Mouse (Mus musculus): ENCODE measurements around the gene Rasal1. TPM values are rescaled to one million over a fixed set of nuclear protein-coding genes. Genes with fewer than 3 reads are reported as not detected.

The Rasal1 gene
- 48.7 to 62.6 TPM (median 52.0 TPM) in 4 replicates for total RNA-seq (2023)

GRCm38 (mm10) chr5:120648569-120649373 lies at the start of gene Rasal1:
Rasal1 (plus strand) TSS chr5:120648812.

GRCm38 (mm10) chr5:120612442-120612821 lies 36.2 kb upstream of the Rasal1 start, which contains the start of the genes Rita1 and Ddx54:
Rita1 (minus strand) TSS chr5:120612589.
Ddx54 (plus strand) TSS chr5:120612739.

GRCm38 (mm10) chr5:120634131-120634530 lies 14.5 kb upstream of the Rasal1 start, which contains the start of gene Cfap73:
Cfap73 (minus strand) TSS chr5:120634235.

GRCm38 (mm10) chr5:120711827-120712226 lies 63.2 kb downstream of the Rasal1 start, which contains the start of gene Dtx1:
Dtx1 (minus strand) TSS chr5:120711927.

Other genes with a start within 250 kb of the Rasal1 start
- 0.21 TPM in 1 of 4 replicates, not detected in the others for gene Lhx5, start 217.1 kb upstream of the Rasal1 start, total RNA-seq (2023)
- not detected in 4 replicates for gene Sdsl, start 176.0 kb upstream of the Rasal1 start, total RNA-seq (2023)
- not detected in 4 replicates for gene Sds, start 172.3 kb upstream of the Rasal1 start, total RNA-seq (2023)
- gene Plbd2, start 145.2 kb upstream of the Rasal1 start, total RNA-seq (2023): 29.8 to 35.9 TPM (median 33.5 TPM) in 4 replicates
- 11.4 to 19.2 TPM (median 13.0 TPM) in 4 replicates for gene Slc8b1, start 137.6 kb upstream of the Rasal1 start, total RNA-seq (2023)
- 40.1 to 50.7 TPM (median 44.5 TPM) in 4 replicates for gene Tpcn1, start 60.1 kb upstream of the Rasal1 start, total RNA-seq (2023)
- gene Iqcd, start 59.8 kb upstream of the Rasal1 start, total RNA-seq (2023): not detected in 4 replicates
- 4.4 to 7.2 TPM (median 5.3 TPM) in 4 replicates for gene Rita1, start 36.2 kb upstream of the Rasal1 start, total RNA-seq (2023)
- gene Ddx54, start 36.1 kb upstream of the Rasal1 start, total RNA-seq (2023): 159 to 178 TPM (median 172 TPM) in 4 replicates
- not detected in 4 replicates for gene Cfap73, start 14.6 kb upstream of the Rasal1 start, total RNA-seq (2023)
- gene Dtx1, start 63.1 kb downstream of the Rasal1 start, total RNA-seq (2023): 228 to 277 TPM (median 246 TPM) in 4 replicates
- gene Oas2, start 101.0 kb downstream of the Rasal1 start, total RNA-seq (2023): 4.9 to 6.1 TPM (median 5.6 TPM) in 4 replicates
- 2.6 to 3.2 TPM (median 2.9 TPM) in 4 replicates for gene Oas3, start 128.8 kb downstream of the Rasal1 start, total RNA-seq (2023)
- gene Oas1e, start 146.7 kb downstream of the Rasal1 start, total RNA-seq (2023): 0.41 to 1.0 TPM (median 0.57 TPM) in 3 of 4 replicates, not detected in the other
- gene Oas1c, start 163.7 kb downstream of the Rasal1 start, total RNA-seq (2023): 10.9 to 17.7 TPM (median 13.6 TPM) in 4 replicates
- gene Oas1f, start 198.6 kb downstream of the Rasal1 start, total RNA-seq (2023): not detected in 4 replicates
- gene Oas1h, start 212.6 kb downstream of the Rasal1 start, total RNA-seq (2023): not detected in 4 replicates
- gene Oas1g, start 238.8 kb downstream of the Rasal1 start, total RNA-seq (2023): 0.35 to 0.75 TPM (median 0.43 TPM) in 3 of 4 replicates, not detected in the other

Measured in B cell, adult 62 days (primary cell).